Mouse (Mus musculus) heart, embryonic 12.5 days (tissue): ENCODE results near the gene Tasp1. TPM values are rescaled to one million over a fixed set of nuclear protein-coding genes. Genes with fewer than 3 reads are reported as not detected.

Experiments used
- ATAC-seq: fragments of 200-750 bp; cut with Nextera tagmentation; 2 replicates; pipeline ENCODE4 v1.8.0; 2017; ENCODE audit warnings: moderate TSS enrichment, moderate library complexity; ENCODE audit not compliant: insufficient number of reproducible peaks, low FRiP score
- H3K27ac ChIP-seq: fragments of 300-500 bp; sonication (generic); 2 replicates; pipeline ENCODE4 v1.5.1; 2016; ENCODE audit warnings: mild to moderate bottlenecking, moderate library complexity; ENCODE audit not compliant: poor library complexity, severe bottlenecking
- H3K27me3 ChIP-seq: fragments of 300-500 bp; sonication (generic); replicated peaks from 2 replicates; pipeline ENCODE4 v1.6.1; 2016; ENCODE audit warnings: mild to moderate bottlenecking, moderate library complexity
- H3K36me3 ChIP-seq: fragments of 300-500 bp; sonication (generic); 2 replicates; pipeline ENCODE4 v1.6.1; 2016; ENCODE audit warnings: mild to moderate bottlenecking, moderate library complexity
- H3K4me1 ChIP-seq: fragments of 300-500 bp; sonication (generic); replicated peaks from 2 replicates; pipeline ENCODE4 v1.6.1; 2016; ENCODE audit warnings: mild to moderate bottlenecking
- H3K4me2 ChIP-seq: fragments of 300-500 bp; sonication (generic); 2 replicates; pipeline ENCODE4 v1.6.1; 2016; ENCODE audit warnings: mild to moderate bottlenecking, moderate library complexity
- H3K4me3 ChIP-seq: fragments of 300-500 bp; sonication (generic); 2 replicates; pipeline ENCODE4 v1.5.1; 2016; ENCODE audit warnings: mild to moderate bottlenecking
- H3K9ac ChIP-seq: fragments of 300-500 bp; sonication (generic); 2 replicates; pipeline ENCODE4 v1.6.1; 2016; ENCODE audit warnings: mild to moderate bottlenecking, moderate library complexity
- H3K9me3 ChIP-seq: fragments of 300-500 bp; sonication (generic); replicated peaks from 2 replicates; pipeline ENCODE4 v1.6.1; 2016; ENCODE audit warnings: mild to moderate bottlenecking, moderate library complexity
- WGBS: fragments of 180-500 bp; shearing (Covaris S2); methylation state at CpG from one replicate; pipeline ENCODE4 v1.1.7; 2016; 5-methylcytosine and 5-hydroxymethylcytosine counted together
- polyA plus RNA-seq: library from polyadenylated mRNA; unstranded; fragments of >200 nt; fragmentation: Nextera tagmentation; extraction: Ambion mirVana; gene quantifications from 2 replicates; pipeline ENCODE4 v1.2.1, GENCODE M21; 2016

Gene Tasp1
- 13.4 and 14.7 TPM in 2 replicates for polyA plus RNA-seq

GRCm38 (mm10) chr2:140066353-140067314 lies at the start of gene Tasp1:
Gene Tasp1, minus strand, starts transcription at chr2:140066805.
- Histone ChIP-seq H3K27ac (peak within 1 kb of the TSS; percentile 78), H3K9me3 (no peaks in the 10 kb centered on the region), H3K4me1 (0 out of 2 replicates have a peak, but pooled peaks cover 3% of the 10 kb centered on the region), H3K36me3 (no peaks in the 10 kb centered on the region), H3K4me2 (peak within 1 kb of the TSS; percentile 79), H3K9ac (peak within 1 kb of the TSS; percentile 86), H3K4me3 (peak within 1 kb of the TSS; percentile 78), H3K27me3 (no peaks in the 10 kb centered on the region)
- ATAC-seq = peak; percentile 100
- under 1% methylated on average over 68 of the region's 68 CpGs for whole genome bisulfite sequencing

GRCm38 (mm10) chr2:140113851-140114250 lies 47.2 kb upstream of the Tasp1 start:
- H3K9me3 ChIP-seq = no peaks in the 10 kb centered on the region
- no peak overlapping the region for H3K4me3 ChIP-seq
- no peak overlapping the region for H3K27ac ChIP-seq
- no peaks in the 10 kb centered on the region for H3K36me3 ChIP-seq
- no peaks in the 10 kb centered on the region for H3K27me3 ChIP-seq
- no peak overlapping the region for H3K9ac ChIP-seq
- H3K4me2 ChIP-seq = no peak overlapping the region
- no peaks in the 10 kb centered on the region for H3K4me1 ChIP-seq
- 88% methylated on average over 8 of the region's 8 CpGs for WGBS
- ATAC-seq = no peak

- Histone ChIP-seq H3K9me3 (no peaks in the 10 kb centered on the region), H3K4me1 (no peaks in the 10 kb centered on the region), H3K4me3 (no peak overlapping the region), H3K27me3 (no peaks in the 10 kb centered on the region), H3K36me3 (no peaks in the 10 kb centered on the region), H3K4me2 (no peak overlapping the region), H3K27ac (no peak overlapping the region), H3K9ac (no peak overlapping the region)
- ATAC-seq = no peak
- 32% methylated on average over 1 of the region's 1 CpGs for WGBS
Observed at GRCm38 (mm10) chr2:140108945-140109344, 42.3 kb upstream of the Tasp1 start.

- no peak for ATAC-seq
- no peak overlapping the region for H3K4me3 ChIP-seq
- H3K9me3 ChIP-seq = no peaks in the 10 kb centered on the region
- no peak overlapping the region for H3K9ac ChIP-seq
- 84% methylated on average over 4 of the region's 4 CpGs for WGBS
- H3K27ac ChIP-seq = no peak overlapping the region
- no peaks in the 10 kb centered on the region for H3K4me1 ChIP-seq
- no peaks in the 10 kb centered on the region for H3K27me3 ChIP-seq
- no peak overlapping the region for H3K4me2 ChIP-seq
- H3K36me3 ChIP-seq = no peaks in the 10 kb centered on the region
Observed at GRCm38 (mm10) chr2:140107641-140108040, 41.0 kb upstream of the Tasp1 start.

- H3K9ac ChIP-seq = no peak overlapping the region
- no peaks in the 10 kb centered on the region for H3K4me1 ChIP-seq
- no peaks in the 10 kb centered on the region for H3K27me3 ChIP-seq
- WGBS = 49% methylated on average over 3 of the region's 3 CpGs
- no peak overlapping the region for H3K27ac ChIP-seq
- ATAC-seq = no peak
- H3K4me3 ChIP-seq = no peak overlapping the region
- no peaks in the 10 kb centered on the region for H3K36me3 ChIP-seq
- no peaks in the 10 kb centered on the region for H3K9me3 ChIP-seq
- H3K4me2 ChIP-seq = no peak overlapping the region
Observed at GRCm38 (mm10) chr2:140104951-140105350, 38.3 kb upstream of the Tasp1 start.

- Histone ChIP-seq H3K27ac (no peak overlapping the region), H3K9me3 (0 out of 2 replicates have a peak, but pooled peaks cover 3% of the 10 kb centered on the region), H3K9ac (no peak overlapping the region), H3K4me3 (no peak overlapping the region), H3K36me3 (no peaks in the 10 kb centered on the region), H3K27me3 (no peaks in the 10 kb centered on the region), H3K4me1 (no peaks in the 10 kb centered on the region), H3K4me2 (no peak overlapping the region)
- 86% methylated on average over 3 of the region's 3 CpGs for WGBS
- no peak for ATAC-seq
Observed at GRCm38 (mm10) chr2:140100551-140101474, 34.2 kb upstream of the Tasp1 start.

- ATAC-seq = no peak
- WGBS = 76% methylated on average over 3 of the region's 3 CpGs
- no peak overlapping the region for H3K4me2 ChIP-seq
Observed at GRCm38 (mm10) chr2:140099971-140100370, 33.4 kb upstream of the Tasp1 start.

GRCm38 (mm10) chr2:140097131-140097591 lies 30.6 kb upstream of the Tasp1 start:
- Histone ChIP-seq H3K36me3 (no peaks in the 10 kb centered on the region), H3K27me3 (no peaks in the 10 kb centered on the region), H3K9ac (no peak overlapping the region), H3K9me3 (0 out of 2 replicates have a peak, but pooled peaks cover 4% of the 10 kb centered on the region), H3K4me3 (no peak overlapping the region), H3K4me2 (no peak overlapping the region), H3K27ac (no peak overlapping the region), H3K4me1 (no peaks in the 10 kb centered on the region)
- WGBS = 67% methylated on average over 3 of the region's 3 CpGs
- ATAC-seq = peak; percentile 89

More at GRCm38 (mm10) chr2:140099971-140100370, 33.4 kb upstream of the Tasp1 start:
- H3K4me1 ChIP-seq = no peaks in the 10 kb centered on the region
- H3K4me3 ChIP-seq = no peak overlapping the region
- 0 out of 2 replicates have a peak, but pooled peaks cover 4% of the 10 kb centered on the region for H3K9me3 ChIP-seq
- no peaks in the 10 kb centered on the region for H3K36me3 ChIP-seq
- H3K27me3 ChIP-seq = no peaks in the 10 kb centered on the region
- no peak overlapping the region for H3K9ac ChIP-seq
- no peak overlapping the region for H3K27ac ChIP-seq

GRCm38 (mm10) chr2:140096034-140096433 lies 29.4 kb upstream of the Tasp1 start:
- Histone ChIP-seq H3K4me1 (no peaks in the 10 kb centered on the region), H3K4me2 (no peak overlapping the region), H3K4me3 (no peak overlapping the region), H3K27me3 (no peaks in the 10 kb centered on the region), H3K9me3 (0 out of 2 replicates have a peak, but pooled peaks cover 4% of the 10 kb centered on the region), H3K27ac (no peak overlapping the region), H3K36me3 (no peaks in the 10 kb centered on the region), H3K9ac (no peak overlapping the region)
- 87% methylated on average over 5 of the region's 5 CpGs for WGBS
- no peak for ATAC-seq

GRCm38 (mm10) chr2:140093433-140093832 lies 26.8 kb upstream of the Tasp1 start:
- no peak overlapping the region for H3K4me3 ChIP-seq
- 0 out of 2 replicates have a peak, but pooled peaks cover 4% of the 10 kb centered on the region for H3K9me3 ChIP-seq
- ATAC-seq = no peak
- H3K4me2 ChIP-seq = no peak overlapping the region
- no peak overlapping the region for H3K27ac ChIP-seq
- H3K9ac ChIP-seq = no peak overlapping the region
- H3K4me1 ChIP-seq = no peaks in the 10 kb centered on the region
- no peaks in the 10 kb centered on the region for H3K27me3 ChIP-seq
- WGBS = 88% methylated on average over 5 of the region's 5 CpGs
- no peaks in the 10 kb centered on the region for H3K36me3 ChIP-seq
